Mouse (Mus musculus) erythroblast, embryonic 14.5 days (primary cell): Measurements from ENCODE around the gene Myo9b.

Experiments used
- GATA1 ChIP-seq: IDR thresholded peaks from 2 replicates; pipeline ENCODE4 v1.6.1; 2012; ENCODE audit warnings: low read length, inconsistent platforms, mixed read lengths
- TAL1 ChIP-seq: IDR thresholded peaks from 3 replicates; pipeline ENCODE4 v1.6.1; 2012; ENCODE audit warnings: low read length, inconsistent platforms, mixed read lengths

DNA sequence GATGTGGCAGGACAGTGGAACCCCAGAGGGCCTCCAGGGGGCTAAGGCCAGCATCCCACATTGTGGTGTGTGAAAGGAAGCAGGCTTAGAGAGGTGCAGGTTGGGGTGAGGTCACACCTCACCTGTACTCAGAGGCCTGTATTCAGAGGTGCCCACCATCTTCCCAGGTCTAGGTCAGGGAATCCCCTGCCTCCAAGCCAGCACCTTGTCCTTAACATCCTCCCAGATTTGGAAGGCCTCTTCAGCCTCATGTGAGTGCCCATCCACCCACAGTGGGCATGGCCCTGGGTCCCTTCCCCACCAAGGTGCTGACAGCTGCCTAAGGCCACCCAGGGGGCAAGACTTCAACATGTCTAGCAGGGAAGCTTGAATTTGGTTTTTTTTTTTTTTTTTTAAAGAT is 128.9 kb downstream of the Myo9b start:
- TF ChIP-seq GATA1 (no peak), TAL1 (no peak)
